Mouse (Mus musculus) lung, postnatal 0 days (tissue): ENCODE results near the gene Zmat1.

Experiments used
- CTCF ChIP-seq: IDR thresholded peaks from 2 replicates; pipeline ENCODE4 v1.5.1; 2016; ENCODE audit warnings: antibody characterized with exemption, mild to moderate bottlenecking
- EP300 ChIP-seq: IDR thresholded peaks from 2 replicates; pipeline ENCODE4 v1.6.1; 2016; ENCODE audit warnings: antibody characterized with exemption, mild to moderate bottlenecking, control low read depth

DNA sequence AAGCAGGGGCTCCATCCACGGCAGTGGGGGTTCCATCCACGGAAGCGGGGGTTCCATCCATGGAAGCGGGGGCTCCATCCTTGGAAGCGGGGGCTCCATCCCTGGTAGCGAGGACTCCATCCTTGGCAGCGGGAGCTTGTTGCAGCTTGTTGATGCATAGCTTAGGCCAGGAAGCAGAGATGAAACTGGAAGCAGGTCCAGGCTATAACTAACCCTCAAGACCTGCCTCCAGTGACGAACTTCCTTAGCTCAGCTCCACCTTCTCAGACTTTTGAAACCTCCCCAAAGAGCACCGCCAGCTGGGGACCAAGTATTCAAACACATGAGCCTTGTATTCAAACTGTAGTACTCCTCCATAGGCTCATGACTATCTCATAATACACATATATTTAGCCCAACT lies 16.1 kb upstream of the Zmat1 start:
- no peak for TF ChIP-seq CTCF
- TF ChIP-seq EP300, result no peak
